Mouse (Mus musculus) megakaryocyte, embryonic 14.5 days (primary cell): ENCODE results near the gene Casq2.

Experiments
- FLI1 ChIP-seq: IDR thresholded peaks from 2 replicates; pipeline ENCODE4 v1.6.1; 2012; ENCODE audit warnings: low read length, inconsistent platforms, mixed read lengths
- GATA1 ChIP-seq: IDR thresholded peaks from 3 replicates; pipeline ENCODE4 v1.6.1; 2012; ENCODE audit warnings: mixed read lengths, low read length, inconsistent platforms, borderline replicate concordance

- no peak for TF ChIP-seq GATA1
- no peak for TF ChIP-seq FLI1
Observed at GRCm38 (mm10) chr3:102120947-102121346, 34.7 kb downstream of the Casq2 start.
